Mouse (Mus musculus) urinary bladder, adult 18-20 months (tissue): Measurements from ENCODE around the gene Krt19.

Source experiments
- DNase-seq, 2 experiments: peaks; one replicate each; pipeline ENCODE4 v3.0.0; 2022; ENCODE audit warnings: low spot score in 2 of 2, mixed read lengths in 2 of 2

Krt19 gene

GRCm38 (mm10) chr11:100137693-100138092, 10.8 kb downstream of the Krt19 start:
- no peak for DNase-seq

- peak; percentile 40 to 75 for DNase-seq
Measured at GRCm38 (mm10) chr11:100136559-100136958, 11.9 kb downstream of the Krt19 start.

GRCm38 (mm10) chr11:100135731-100136130, 12.7 kb downstream of the Krt19 start, which contains the start of gene Krt15:
Krt15 (minus strand) TSS chr11:100135928.
- peak in 1 of 2 experiments; percentile 51 for DNase-seq

- DNase-seq = no peak
Measured at GRCm38 (mm10) chr11:100124901-100125300, 23.6 kb downstream of the Krt19 start.

GRCm38 (mm10) chr11:100121466-100121865, 27.0 kb downstream of the Krt19 start, which contains the start of gene Krt13:
Krt13 (minus strand) TSS chr11:100121566.
- no peak for DNase-seq

- DNase-seq = no peak
Measured at GRCm38 (mm10) chr11:100120331-100120730, 28.1 kb downstream of the Krt19 start.

- peak in 1 of 2 experiments; percentile 74 for DNase-seq
Measured at GRCm38 (mm10) chr11:100113742-100114029, 34.8 kb downstream of the Krt19 start.

GRCm38 (mm10) chr11:100112935-100113741, 35.3 kb downstream of the Krt19 start:
- DNase-seq = no peak

GRCm38 (mm10) chr11:100105576-100106122, 42.8 kb downstream of the Krt19 start, which contains the start of gene Krt36:
Krt36 (minus strand) TSS chr11:100105626.
- no peak for DNase-seq

- DNase-seq = no peak
Measured at GRCm38 (mm10) chr11:100102693-100103429, 45.6 kb downstream of the Krt19 start.

- DNase-seq = no peak
Measured at GRCm38 (mm10) chr11:100100391-100100790, 48.1 kb downstream of the Krt19 start.

GRCm38 (mm10) chr11:100097819-100098218, 50.6 kb downstream of the Krt19 start:
- no peak for DNase-seq

GRCm38 (mm10) chr11:100096141-100096540, 52.3 kb downstream of the Krt19 start, which contains the start of gene Krt35:
Krt35 (minus strand) TSS chr11:100096241.
- DNase-seq = no peak
